Mouse (Mus musculus) limb, embryonic 14.5 days (tissue): Measurements from ENCODE around the gene Kcnc1. TPM values are rescaled to one million over a fixed set of nuclear protein-coding genes. Genes with fewer than 3 reads are reported as not detected.

Source experiments
- ATAC-seq: fragments of 200-750 bp; cut with Nextera tagmentation; 2 replicates; pipeline ENCODE4 v1.8.0; 2017; ENCODE audit warnings: low read depth, moderate number of reproducible peaks, moderate TSS enrichment; ENCODE audit not compliant: low FRiP score
- DNase-seq: peaks from one replicate; pipeline ENCODE4 v3.0.0-alpha.2; 2015; ENCODE audit warnings: low spot score
- H3K27ac ChIP-seq: fragments of 300-500 bp; sonication (generic); replicated peaks from 2 replicates; pipeline ENCODE4 v1.5.1; 2014; ENCODE audit warnings: low read depth, mild to moderate bottlenecking, low read length, moderate library complexity, mixed read lengths
- H3K27me3 ChIP-seq: fragments of 300-500 bp; sonication (generic); 2 replicates; pipeline ENCODE4 v1.6.1; 2014; ENCODE audit warnings: low read length, mixed read lengths; ENCODE audit not compliant: control insufficient read depth, insufficient read depth
- H3K36me3 ChIP-seq: fragments of 300-500 bp; sonication (generic); 2 replicates; pipeline ENCODE4 v1.6.1; 2014; ENCODE audit warnings: mild to moderate bottlenecking, low read length, moderate library complexity, mixed read lengths; ENCODE audit not compliant: control insufficient read depth, insufficient read depth
- H3K4me1 ChIP-seq: fragments of 300-500 bp; sonication (generic); 2 replicates; pipeline ENCODE4 v1.6.1; 2014; ENCODE audit warnings: antibody characterized with exemption, low read length, mixed read lengths; ENCODE audit not compliant: control insufficient read depth, insufficient read depth
- H3K4me2 ChIP-seq: fragments of 300-500 bp; sonication (generic); replicated peaks from 2 replicates; pipeline ENCODE4 v1.6.1; 2014; ENCODE audit warnings: low read depth, mild to moderate bottlenecking, low read length, moderate library complexity; ENCODE audit not compliant: severe bottlenecking
- H3K4me3 ChIP-seq: fragments of 300-500 bp; sonication (generic); replicated peaks from 2 replicates; pipeline ENCODE4 v1.5.1; 2014; ENCODE audit warnings: low read length
- H3K9ac ChIP-seq: fragments of 300-500 bp; sonication (generic); 2 replicates; pipeline ENCODE4 v1.6.1; 2014; ENCODE audit warnings: mild to moderate bottlenecking, low read depth, low read length, moderate library complexity; ENCODE audit not compliant: severe bottlenecking
- H3K9me3 ChIP-seq: fragments of 300-500 bp; sonication (generic); 2 replicates; pipeline ENCODE4 v1.6.1; 2016; ENCODE audit warnings: low read length; ENCODE audit not compliant: control insufficient read depth
- POLR2A ChIP-seq: fragments of 200-500 bp; IDR thresholded peaks from 2 replicates; pipeline ENCODE4 v1.8.0; 2012; ENCODE audit warnings: inconsistent platforms, mild to moderate bottlenecking, moderate library complexity, borderline replicate concordance; ENCODE audit not compliant: insufficient read depth, insufficient read length; ENCODE audit errors: extremely low read depth
- WGBS: fragments of 180-500 bp; shearing (Covaris S2); extraction: QIAGEN DNeasy Blood & Tissue Kit; methylation state at CpG from one replicate; pipeline ENCODE4 v1.1.7; 2014; 5-methylcytosine and 5-hydroxymethylcytosine counted together
- polyA plus RNA-seq, 2 experiments: library from polyadenylated mRNA; depleted of rRNA in 1 of 2; stranded (reverse) in 1 of 2; unstranded in 1 of 2; fragments of >200 nt; fragmentation: Nextera tagmentation in 1 of 2; extraction: Ambion mirVana in 1 of 2; gene quantifications; 2 replicates each; pipeline versions ENCODE4 v1.2.1 to v1.2.3; 2012 to 2014

Gene Kcnc1
- polyA plus RNA-seq, 2 experiments: 0.11 to 0.40 TPM

DNA sequence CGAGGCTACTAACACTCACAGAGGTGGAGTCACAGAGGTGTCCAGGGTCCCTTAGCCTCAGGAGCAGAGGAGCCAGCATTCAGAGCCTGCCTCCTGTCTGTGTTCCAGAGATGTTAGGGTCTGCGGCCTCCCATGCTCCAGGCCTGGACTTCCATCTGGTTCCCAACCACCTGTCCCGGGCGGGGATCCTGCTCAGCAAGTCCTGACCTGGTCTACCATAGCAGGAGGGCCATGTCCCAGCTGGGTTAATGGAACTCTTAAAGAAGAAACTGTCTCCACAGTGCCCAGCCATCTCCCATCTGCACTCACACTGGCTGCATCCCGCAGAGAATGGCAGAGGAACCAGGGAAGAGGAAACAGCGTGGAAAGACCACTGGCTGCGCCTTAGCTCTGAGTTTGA lies 8.5 kb downstream of the Kcnc1 start:
- no peak overlapping the region for H3K4me2 ChIP-seq
- no peaks in the 10 kb centered on the region for H3K4me1 ChIP-seq
- no peaks in the 10 kb centered on the region for H3K9me3 ChIP-seq
- DNase-seq (no peak), ATAC-seq (no peak)
- no peaks in the 10 kb centered on the region for H3K36me3 ChIP-seq
- no peak overlapping the region for H3K4me3 ChIP-seq
- no peak for TF ChIP-seq POLR2A
- H3K9ac ChIP-seq: no peak overlapping the region
- WGBS: 79% methylated on average over 7 of the region's 7 CpGs
- peaks cover 9% of the 10 kb centered on the region for H3K27me3 ChIP-seq
- H3K27ac ChIP-seq: no peak overlapping the region

GRCm38 (mm10) chr7:46408606-46409005 lies 12.3 kb downstream of the Kcnc1 start:
- 78% methylated on average over 9 of the region's 9 CpGs for WGBS
- no peaks in the 10 kb centered on the region for H3K9me3 ChIP-seq
- DNase-seq (no peak), ATAC-seq (no peak)
- H3K4me2 ChIP-seq: no peak overlapping the region
- no peaks in the 10 kb centered on the region for H3K36me3 ChIP-seq
- no peak overlapping the region for H3K4me3 ChIP-seq
- TF ChIP-seq POLR2A: no peak
- H3K4me1 ChIP-seq: no peaks in the 10 kb centered on the region
- H3K27ac ChIP-seq: no peak overlapping the region
- H3K9ac ChIP-seq: no peak overlapping the region
- no peaks in the 10 kb centered on the region for H3K27me3 ChIP-seq

- no peaks in the 10 kb centered on the region for H3K4me1 ChIP-seq
- H3K4me3 ChIP-seq: no peak overlapping the region
- no peak for ATAC-seq
- H3K4me2 ChIP-seq: no peak overlapping the region
- H3K9ac ChIP-seq: no peak overlapping the region
- 45% methylated on average over 12 of the region's 12 CpGs for WGBS
- TF ChIP-seq POLR2A: no peak
- no peaks in the 10 kb centered on the region for H3K27me3 ChIP-seq
- H3K36me3 ChIP-seq: no peaks in the 10 kb centered on the region
- no peak overlapping the region for H3K27ac ChIP-seq
- no peaks in the 10 kb centered on the region for H3K9me3 ChIP-seq
- no peak for DNase-seq
These were observed 13.0 kb downstream of the Kcnc1 start for GRCm38 (mm10) chr7:46409204-46409789.

DNA sequence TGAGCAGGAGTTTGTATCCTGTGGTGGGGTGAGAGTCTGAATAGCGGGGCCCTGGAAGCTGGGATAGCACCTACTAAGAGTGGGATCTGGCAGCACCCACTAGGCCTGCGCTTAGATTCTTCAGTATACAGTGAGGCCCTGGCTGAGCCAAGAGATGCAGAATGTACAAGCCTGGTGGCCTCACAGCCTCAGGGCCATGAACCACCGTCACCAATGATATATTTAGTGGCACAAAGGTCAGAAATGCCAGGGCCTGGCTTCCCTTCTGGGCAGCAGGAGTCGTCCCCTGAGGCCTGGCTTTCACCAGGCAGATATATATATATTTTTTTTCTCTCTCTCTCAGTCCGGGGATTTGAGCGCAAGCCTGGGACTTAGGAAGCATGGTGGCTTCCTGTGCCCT lies 14.4 kb downstream of the Kcnc1 start:
- no peak overlapping the region for H3K4me2 ChIP-seq
- WGBS: 80% methylated on average over 6 of the region's 6 CpGs
- no peak for TF ChIP-seq POLR2A
- H3K27me3 ChIP-seq: no peaks in the 10 kb centered on the region
- H3K4me3 ChIP-seq: no peak overlapping the region
- no peak overlapping the region for H3K9ac ChIP-seq
- DNase-seq (no peak), ATAC-seq (no peak)
- no peak overlapping the region for H3K27ac ChIP-seq
- no peaks in the 10 kb centered on the region for H3K36me3 ChIP-seq
- H3K9me3 ChIP-seq: no peaks in the 10 kb centered on the region
- no peaks in the 10 kb centered on the region for H3K4me1 ChIP-seq

DNA sequence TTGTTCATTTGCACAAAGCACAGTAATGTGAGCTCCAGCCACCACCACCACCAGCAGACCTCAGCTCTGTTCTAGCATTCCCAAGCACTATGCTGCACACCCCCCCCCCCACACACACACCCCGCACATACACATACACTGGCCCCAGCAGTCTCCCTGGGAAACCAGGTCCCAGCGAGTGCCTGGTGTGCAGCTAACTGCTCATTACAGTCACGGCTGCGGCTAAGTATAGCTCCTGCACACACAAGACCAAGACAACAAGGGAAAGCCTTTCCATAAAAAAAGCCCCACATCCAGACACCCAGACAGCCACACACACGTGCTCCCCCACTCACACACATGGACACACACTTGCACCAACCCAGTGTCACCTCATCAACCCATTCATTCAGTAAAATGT lies 16.5 kb downstream of the Kcnc1 start:
- Histone ChIP-seq H3K27me3 (no peaks in the 10 kb centered on the region), H3K4me3 (no peak overlapping the region), H3K4me2 (no peak overlapping the region), H3K9ac (no peak overlapping the region), H3K27ac (no peak overlapping the region), H3K4me1 (no peaks in the 10 kb centered on the region), H3K36me3 (no peaks in the 10 kb centered on the region), H3K9me3 (no peaks in the 10 kb centered on the region)
- no peak for ATAC-seq
- no peak for DNase-seq
- TF ChIP-seq POLR2A: no peak
- WGBS: 52% methylated on average over 5 of the region's 5 CpGs

GRCm38 (mm10) chr7:46413959-46414725 lies 17.8 kb downstream of the Kcnc1 start:
- WGBS: 62% methylated on average over 6 of the region's 6 CpGs

More at GRCm38 (mm10) chr7:46413959-46414725, 17.8 kb downstream of the Kcnc1 start:
- no peak for ATAC-seq
- Histone ChIP-seq H3K27me3 (no peaks in the 10 kb centered on the region), H3K9ac (no peak overlapping the region), H3K36me3 (no peaks in the 10 kb centered on the region), H3K4me1 (no peaks in the 10 kb centered on the region), H3K4me3 (no peak overlapping the region), H3K4me2 (no peak overlapping the region), H3K27ac (no peak overlapping the region), H3K9me3 (no peaks in the 10 kb centered on the region)
- no peak for TF ChIP-seq POLR2A
- DNase-seq: no peak
